In the genomic region with DNA sequence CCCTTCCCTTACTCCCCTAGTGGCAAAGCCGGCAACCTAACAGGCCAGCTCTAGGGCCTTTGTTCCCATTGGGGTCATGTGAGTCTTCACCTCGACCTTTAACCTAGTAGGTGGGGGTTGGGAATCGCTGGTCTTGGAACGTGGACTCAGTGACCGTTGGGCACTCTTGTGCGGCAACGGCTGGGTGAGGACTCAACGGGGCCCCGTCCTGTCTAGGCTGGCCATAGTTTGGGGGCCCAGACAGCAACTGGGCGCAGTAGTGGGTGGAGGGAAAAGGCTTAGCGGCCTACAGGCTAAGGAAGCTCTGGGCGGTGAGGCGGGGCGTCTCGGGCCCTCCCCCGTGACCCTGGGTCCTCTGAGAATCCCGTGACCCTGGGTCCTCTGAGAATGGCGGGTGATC, we compare ENCODE assay signal across 12 mouse cellular contexts. TPM values are rescaled to one million over a fixed set of nuclear protein-coding genes. Genes with fewer than 3 reads are reported as not detected.
DNase-seq lines count a peak whose midpoint lies in the region; ATAC-seq lines count a peak whose summit lies in the region.
"Had no signal": no experiment of that assay in that cellular context is flagged by ENCODE, and none has a peak within 500 bp of the region (broad histone marks: within the 10 kb centered on the region; RNA-seq: fewer than 3 reads in every experiment).

Gene 1700102P08Rik (plus strand): TSS at position 130 of the 400 bp plus-strand sequence.

- H3K4me2 ChIP-seq in midbrain, embryonic 15.5 days = no peak within 1 kb of the TSS
- H3K4me2 ChIP-seq in kidney, embryonic 16.5 days (replicated peaks; ENCODE audit: low read depth, low read length) = no peak within 1 kb of the TSS
- no peak within 1 kb of the TSS for H3K4me2 ChIP-seq in intestine, embryonic 16.5 days (ENCODE audit: low read depth, low read length)

- peaks cover 16% of the 10 kb centered on the region for H3K4me1 ChIP-seq in midbrain, embryonic 10.5 days
- no peaks in the 10 kb centered on the region for H3K4me1 ChIP-seq in midbrain, embryonic 15.5 days
- H3K4me1 ChIP-seq in kidney, embryonic 16.5 days (ENCODE audit: insufficient read depth, low read length) = no peaks in the 10 kb centered on the region
- no peaks in the 10 kb centered on the region for H3K4me1 ChIP-seq in intestine, embryonic 16.5 days (ENCODE audit: control insufficient read depth, insufficient read depth, low read length)

- peaks cover 67% of the 10 kb centered on the region for H3K36me3 ChIP-seq in midbrain, embryonic 10.5 days
- H3K36me3 ChIP-seq in midbrain, embryonic 15.5 days (replicated peaks) = peaks cover 52% of the 10 kb centered on the region
- peaks cover 56% of the 10 kb centered on the region for H3K36me3 ChIP-seq in kidney, embryonic 16.5 days (ENCODE audit: insufficient read depth, low read length)
- peaks cover 20% of the 10 kb centered on the region for H3K36me3 ChIP-seq in intestine, embryonic 16.5 days (ENCODE audit: control insufficient read depth, insufficient read depth, low read length)

- 48% methylated on average over 18 of the region's 18 CpGs for WGBS in midbrain, embryonic 10.5 days
- whole genome bisulfite sequencing in midbrain, embryonic 15.5 days = 53% methylated on average over 18 of the region's 18 CpGs
- 68% methylated on average over 18 of the region's 18 CpGs for WGBS in kidney, embryonic 16.5 days
- 73% methylated on average over 18 of the region's 18 CpGs for WGBS in intestine, embryonic 16.5 days

- H3K27ac ChIP-seq in midbrain, embryonic 10.5 days (replicated peaks) = peak within 1 kb of the TSS; percentile 83
- H3K27ac ChIP-seq in midbrain, embryonic 15.5 days = no peak within 1 kb of the TSS
- no peak within 1 kb of the TSS for H3K27ac ChIP-seq in kidney, embryonic 16.5 days (ENCODE audit: low read length)
- H3K27ac ChIP-seq in intestine, embryonic 16.5 days (ENCODE audit: low read length) = no peak within 1 kb of the TSS

- ATAC-seq in midbrain, embryonic 15.5 days (replicated peaks) = no peak
- ATAC-seq in kidney, embryonic 16.5 days (ENCODE audit: low FRiP score, low TSS enrichment) = peak; percentile 31; the same call in 1 of the 2 replicates
- ATAC-seq in intestine, embryonic 16.5 days = no peak

- no peak within 1 kb of the TSS for H3K9ac ChIP-seq in midbrain, embryonic 15.5 days
- H3K9ac ChIP-seq in kidney, embryonic 16.5 days (replicated peaks; ENCODE audit: low read length) = no peak within 1 kb of the TSS
- H3K9ac ChIP-seq in intestine, embryonic 16.5 days (ENCODE audit: low read depth, low read length) = no peak within 1 kb of the TSS

- H3K27me3 ChIP-seq in midbrain, embryonic 10.5 days (ENCODE audit: low read depth, poor library complexity, severe bottlenecking) = no peaks in the 10 kb centered on the region
- no peaks in the 10 kb centered on the region for H3K27me3 ChIP-seq in midbrain, embryonic 15.5 days (replicated peaks)
- no peaks in the 10 kb centered on the region for H3K27me3 ChIP-seq in kidney, embryonic 16.5 days (ENCODE audit: insufficient read depth, low read length)
- no peaks in the 10 kb centered on the region for H3K27me3 ChIP-seq in intestine, embryonic 16.5 days (replicated peaks; ENCODE audit: control insufficient read depth, insufficient read depth, low read length)

- 0 out of 2 replicates have a peak within 1 kb of the TSS, but pooled peaks have one; percentile 26 for H3K4me3 ChIP-seq in midbrain, embryonic 10.5 days
- no peak within 1 kb of the TSS for H3K4me3 ChIP-seq in midbrain, embryonic 15.5 days
- H3K4me3 ChIP-seq in kidney, embryonic 16.5 days (ENCODE audit: low read length) = no peak within 1 kb of the TSS
- H3K4me3 ChIP-seq in intestine, embryonic 16.5 days (ENCODE audit: low read length) = no peak within 1 kb of the TSS

- DNase-seq in adrenal gland, postnatal 14 days = peak; percentile 16
- DNase-seq in adrenal gland, adult 8-10 months = no peak
- peak; percentile 47 for DNase-seq in midbrain, embryonic 10.5 days (ENCODE audit: low spot score)
- DNase-seq in testis, postnatal 14 days (ENCODE audit: low spot score) = peak; percentile 80
- no peak for DNase-seq in left cerebral cortex, adult 18-20 months (ENCODE audit: low spot score in 2 of 2)
- DNase-seq: liver; thymus, adult 2 months had no signal

- no peaks in the 10 kb centered on the region for H3K9me3 ChIP-seq in midbrain, embryonic 10.5 days (replicated peaks)
- no peaks in the 10 kb centered on the region for H3K9me3 ChIP-seq in midbrain, embryonic 15.5 days
- H3K9me3 ChIP-seq in kidney, embryonic 16.5 days (ENCODE audit: low read length) = no peaks in the 10 kb centered on the region
- no peaks in the 10 kb centered on the region for H3K9me3 ChIP-seq in intestine, embryonic 16.5 days (ENCODE audit: control insufficient read depth, low read length)

RNA-seq across cellular contexts. Expression of gene 1700102P08Rik, which starts in this region (rescaled TPM):
- 0.74 and 1.4 TPM in 2 replicates for total RNA-seq in adrenal gland, postnatal 14 days (2021)
- 1 to 10 TPM in 3 of 4 experiments, under 1 TPM in 1; 0.96 to 1.6 (median 1.3) TPM for total RNA-seq in adrenal gland, adult 8-10 months (2022)
- polyA plus RNA-seq in midbrain, embryonic 10.5 days (2016; fragmentation: Nextera tagmentation; extraction: Ambion mirVana) = 1.1 and 1.2 TPM in 2 replicates
- polyA plus RNA-seq in midbrain, embryonic 15.5 days (2015; fragmentation: Nextera tagmentation; extraction: Ambion mirVana) = 2.4 and 2.7 TPM in 2 replicates
- polyA plus RNA-seq in kidney, embryonic 16.5 days (2015; fragmentation: Nextera tagmentation; extraction: Ambion mirVana) = 0.62 and 1.2 TPM in 2 replicates
- 1 to 10 TPM; 3.4 to 3.8 TPM for total RNA-seq in left cerebral cortex, adult 18-20 months (2021)
- polyA plus RNA-seq in intestine, embryonic 16.5 days (2015; fragmentation: Nextera tagmentation; extraction: Ambion mirVana) = 0.49 and 0.55 TPM in 2 replicates
- total RNA-seq: common myeloid progenitor, adult 5-6 weeks had no signal
- polyA plus RNA-seq: heart, postnatal 0 days had no signal

Comparison
In these comparisons a context has a peak if more than half of its experiments do, and no peak if none do; other contexts are left out.
1. DNase-seq: peak in adrenal gland, postnatal 14 days (single experiment), midbrain, embryonic 10.5 days (single experiment) and testis, postnatal 14 days (single experiment); none in adrenal gland, adult 8-10 months (single experiment) and left cerebral cortex, adult 18-20 months (0 of 2).